Mouse (Mus musculus): Measurements from ENCODE around the gene Rag1.

DNA sequence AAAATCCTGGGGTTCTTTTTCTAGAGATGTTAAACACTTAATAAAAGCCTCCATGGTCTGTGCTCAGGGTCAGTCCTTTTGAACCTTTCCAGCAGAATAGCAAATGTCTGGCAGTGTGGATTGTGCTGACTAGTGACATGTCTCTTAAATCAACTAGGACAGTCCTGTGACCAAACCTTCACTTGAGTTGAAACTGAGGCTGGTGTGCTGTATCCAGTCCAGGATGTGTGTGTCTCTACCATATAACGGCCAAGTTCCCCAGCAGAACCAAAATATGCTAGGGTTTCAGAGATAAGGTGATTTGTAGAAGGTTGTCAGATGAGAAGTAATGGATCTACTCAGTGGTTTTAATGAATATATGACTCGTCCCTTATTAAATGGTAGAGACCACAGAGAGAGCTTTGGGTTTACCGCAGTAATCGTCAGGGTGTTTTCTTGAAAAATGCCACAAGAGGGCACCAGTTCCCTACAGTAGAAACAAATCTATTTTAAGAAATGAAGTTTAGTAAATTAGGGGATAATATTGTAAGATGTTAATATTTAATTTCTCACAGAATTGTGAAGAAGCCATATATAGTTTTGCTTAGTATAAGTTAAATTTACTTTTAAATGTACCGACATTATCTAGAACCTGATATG is 44.4 kb upstream of the Rag1 start:
- TF ChIP-seq CTCF (IDR thresholded peaks at IDR 0.05; ENCODE audit: extremely low read depth, insufficient read length, insufficient replicate concordance, low read depth, low read length) (no peak), POLR2A (IDR thresholded peaks at IDR 0.05; ENCODE audit: low read depth, low read length) (no peak)

All from small intestine, adult 2 months (tissue).